Mouse (Mus musculus): Measurements from ENCODE around the gene Csrp1. TPM values are rescaled to one million over a fixed set of nuclear protein-coding genes. Genes with fewer than 3 reads are reported as not detected.

The Csrp1 gene
- polyA plus RNA-seq, 1 experiment from 2014 or later: 207 TPM

GRCm38 (mm10) chr1:135698451-135698921, 21.4 kb upstream of the Csrp1 start:
- Histone ChIP-seq H3K9me3 (peaks cover 3% of the 10 kb centered on the region; the same call in 1 of the 2 replicates), H3K36me3 (no peaks in the 10 kb centered on the region), H3K4me2 (peak overlapping the region; percentile 77), H3K27me3 (replicated peaks) (no peaks in the 10 kb centered on the region), H3K9ac (peak overlapping the region; percentile 74), H3K4me1 (peaks cover 32% of the 10 kb centered on the region), H3K27ac (replicated peaks) (no peak overlapping the region), H3K4me3 (peak overlapping the region; percentile 48)
- WGBS: 15% methylated on average over 11 of the region's 11 CpGs
- ATAC-seq (ENCODE audit: extremely low read depth, insufficient number of reproducible peaks, low FRiP score, low TSS enrichment): no peak

DNA sequence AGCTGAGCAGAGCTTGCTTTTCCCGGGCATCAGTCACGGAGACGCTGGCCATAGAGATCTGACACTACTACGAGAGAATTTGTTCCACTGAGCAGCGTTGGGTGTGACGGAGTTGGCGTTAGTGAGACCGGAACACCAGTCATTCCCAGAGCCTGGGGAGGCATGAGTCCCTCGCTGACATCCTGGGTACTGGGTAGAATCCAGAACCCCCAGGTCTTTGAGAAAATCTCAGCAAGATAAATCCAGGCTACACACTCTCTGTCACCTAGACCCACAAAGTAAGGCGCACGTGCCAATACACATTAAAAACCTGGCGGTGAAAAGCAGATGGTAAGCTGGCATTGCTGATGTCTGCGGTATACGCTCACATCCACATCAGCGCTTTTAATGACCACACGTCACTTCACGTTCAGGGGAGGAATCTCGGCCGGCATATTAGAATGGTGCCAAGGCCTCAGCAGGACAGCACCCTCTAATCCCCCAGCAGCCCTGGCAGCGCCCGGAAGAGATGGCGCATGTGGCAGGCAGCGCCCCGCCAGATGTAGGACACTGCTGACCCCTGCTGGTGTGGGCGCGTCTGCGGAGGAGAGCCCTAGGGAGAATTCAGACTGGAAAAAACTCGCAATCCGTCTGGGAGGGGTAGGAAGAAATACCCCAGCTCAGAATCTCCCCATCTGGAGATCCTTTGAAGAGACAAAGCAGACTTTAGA, 20.7 kb upstream of the Csrp1 start:
- H3K4me1 ChIP-seq: peaks cover 32% of the 10 kb centered on the region
- WGBS: 3% methylated on average over 29 of the region's 29 CpGs
- peaks cover 3% of the 10 kb centered on the region; the same call in 1 of the 2 replicates for H3K9me3 ChIP-seq
- H3K9ac ChIP-seq: peak overlapping the region; percentile 74
- H3K4me3 ChIP-seq: peak overlapping the region; percentile 48
- H3K36me3 ChIP-seq: no peaks in the 10 kb centered on the region
- H3K27ac ChIP-seq (replicated peaks): 0 out of 2 replicates have a peak overlapping the region, but pooled peaks have one; percentile 9
- no peaks in the 10 kb centered on the region for H3K27me3 ChIP-seq (replicated peaks)
- ATAC-seq (ENCODE audit: extremely low read depth, insufficient number of reproducible peaks, low FRiP score, low TSS enrichment): 0 out of 2 replicates have a peak, but pooled peaks have one; percentile 29
- peak overlapping the region; percentile 77 for H3K4me2 ChIP-seq

DNA sequence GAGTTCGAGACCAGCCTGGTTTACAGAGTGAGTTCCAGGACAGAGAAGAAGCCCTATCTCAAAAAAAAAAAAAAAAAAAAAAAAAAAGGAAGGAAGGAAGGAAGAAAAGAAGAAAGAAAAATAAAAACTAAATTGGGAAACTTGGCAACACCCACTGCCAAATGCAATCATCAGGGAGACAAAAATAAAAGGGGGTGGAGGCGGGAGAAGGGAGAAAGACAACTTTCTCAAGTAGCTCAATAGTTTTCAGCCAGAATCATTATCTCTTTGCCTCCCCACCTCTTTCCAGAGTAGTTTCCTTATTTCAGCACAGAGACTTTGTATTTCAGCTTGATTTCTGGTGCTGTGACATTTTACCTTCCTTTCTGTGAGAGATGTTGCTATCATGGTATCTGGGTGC, 20.0 kb upstream of the Csrp1 start:
- H3K9me3 ChIP-seq: peaks cover 3% of the 10 kb centered on the region; the same call in 1 of the 2 replicates
- peak overlapping the region; percentile 74 for H3K9ac ChIP-seq
- 37% methylated on average over 2 of the region's 2 CpGs for WGBS
- H3K27me3 ChIP-seq (replicated peaks): no peaks in the 10 kb centered on the region
- no peak for ATAC-seq (ENCODE audit: extremely low read depth, insufficient number of reproducible peaks, low FRiP score, low TSS enrichment)
- peaks cover 32% of the 10 kb centered on the region for H3K4me1 ChIP-seq
- 0 out of 2 replicates have a peak overlapping the region, but pooled peaks have one; percentile 48 for H3K4me3 ChIP-seq
- peak overlapping the region; percentile 77 for H3K4me2 ChIP-seq
- no peaks in the 10 kb centered on the region for H3K36me3 ChIP-seq
- H3K27ac ChIP-seq (replicated peaks): no peak overlapping the region

GRCm38 (mm10) chr1:135700605-135701004, 19.3 kb upstream of the Csrp1 start:
- Histone ChIP-seq H3K27me3 (replicated peaks) (no peaks in the 10 kb centered on the region), H3K27ac (replicated peaks) (no peak overlapping the region), H3K4me1 (peaks cover 32% of the 10 kb centered on the region), H3K9me3 (peaks cover 3% of the 10 kb centered on the region; the same call in 1 of the 2 replicates), H3K36me3 (no peaks in the 10 kb centered on the region), H3K9ac (no peak overlapping the region), H3K4me3 (no peak overlapping the region), H3K4me2 (no peak overlapping the region)
- WGBS: 2% methylated on average over 7 of the region's 7 CpGs
- no peak for ATAC-seq (ENCODE audit: extremely low read depth, insufficient number of reproducible peaks, low FRiP score, low TSS enrichment)

- 35% methylated on average over 3 of the region's 3 CpGs for WGBS
- no peak for ATAC-seq (ENCODE audit: extremely low read depth, insufficient number of reproducible peaks, low FRiP score, low TSS enrichment)
These were observed 18.5 kb upstream of the Csrp1 start for GRCm38 (mm10) chr1:135701314-135701713.

GRCm38 (mm10) chr1:135702722-135703121, 17.1 kb upstream of the Csrp1 start:
- no peak overlapping the region for H3K27ac ChIP-seq (replicated peaks)
- H3K4me3 ChIP-seq: no peak overlapping the region
- H3K36me3 ChIP-seq: no peaks in the 10 kb centered on the region
- no peak for ATAC-seq (ENCODE audit: extremely low read depth, insufficient number of reproducible peaks, low FRiP score, low TSS enrichment)
- no peaks in the 10 kb centered on the region for H3K9me3 ChIP-seq
- H3K9ac ChIP-seq: no peak overlapping the region
- no peak overlapping the region for H3K4me2 ChIP-seq
- peaks cover 26% of the 10 kb centered on the region for H3K4me1 ChIP-seq
- H3K27me3 ChIP-seq (replicated peaks): no peaks in the 10 kb centered on the region
- 53% methylated on average over 2 of the region's 2 CpGs for WGBS

More at GRCm38 (mm10) chr1:135701314-135701713, 18.5 kb upstream of the Csrp1 start:
- H3K4me1 ChIP-seq: peaks cover 32% of the 10 kb centered on the region
- no peaks in the 10 kb centered on the region for H3K27me3 ChIP-seq (replicated peaks)
- H3K9me3 ChIP-seq: peaks cover 3% of the 10 kb centered on the region; the same call in 1 of the 2 replicates
- no peak overlapping the region for H3K9ac ChIP-seq
- H3K4me2 ChIP-seq: no peak overlapping the region
- no peak overlapping the region for H3K4me3 ChIP-seq
- H3K27ac ChIP-seq (replicated peaks): no peak overlapping the region
- H3K36me3 ChIP-seq: no peaks in the 10 kb centered on the region

DNA sequence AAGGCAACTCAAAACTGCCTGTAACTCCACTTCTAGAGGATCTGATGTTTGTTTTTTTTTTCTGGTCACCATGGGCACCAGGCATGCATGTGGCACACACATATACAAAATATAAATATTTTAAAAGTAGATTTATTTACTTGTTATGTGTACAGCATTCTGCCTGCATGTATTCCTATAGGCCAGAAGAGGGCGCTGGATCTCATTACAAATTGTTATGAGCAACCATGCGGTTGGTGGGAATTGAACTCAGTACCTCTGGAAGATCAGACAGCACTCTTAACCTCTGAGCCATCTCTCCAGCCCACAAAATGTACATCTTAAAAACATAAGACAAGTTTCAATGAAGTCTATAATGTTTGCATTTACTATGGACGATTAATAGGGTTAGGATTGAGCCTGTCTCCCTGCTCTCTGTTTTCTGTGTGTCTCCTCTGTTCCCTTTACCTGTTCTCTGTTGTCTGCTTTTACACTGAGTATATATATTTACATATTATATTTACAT, 15.5 kb upstream of the Csrp1 start:
- WGBS: 55% methylated on average over 3 of the region's 3 CpGs

GRCm38 (mm10) chr1:135708369-135708768, 11.5 kb upstream of the Csrp1 start:
- Histone ChIP-seq H3K4me3 (0 out of 2 replicates have a peak overlapping the region, but pooled peaks have one; percentile 6), H3K9ac (no peak overlapping the region), H3K27ac (replicated peaks) (no peak overlapping the region), H3K9me3 (no peaks in the 10 kb centered on the region), H3K36me3 (no peaks in the 10 kb centered on the region), H3K27me3 (replicated peaks) (no peaks in the 10 kb centered on the region), H3K4me1 (peaks cover 9% of the 10 kb centered on the region), H3K4me2 (peak overlapping the region; percentile 46)
- ATAC-seq (ENCODE audit: extremely low read depth, insufficient number of reproducible peaks, low FRiP score, low TSS enrichment): no peak
- 53% methylated on average over 4 of the region's 4 CpGs for WGBS

More for the DNA sequence above, 15.5 kb upstream of the Csrp1 start:
- H3K36me3 ChIP-seq: no peaks in the 10 kb centered on the region
- no peak overlapping the region for H3K27ac ChIP-seq (replicated peaks)
- H3K4me1 ChIP-seq: peaks cover 10% of the 10 kb centered on the region
- no peaks in the 10 kb centered on the region for H3K27me3 ChIP-seq (replicated peaks)
- no peak for ATAC-seq (ENCODE audit: extremely low read depth, insufficient number of reproducible peaks, low FRiP score, low TSS enrichment)
- no peak overlapping the region for H3K4me3 ChIP-seq
- H3K4me2 ChIP-seq: no peak overlapping the region
- H3K9me3 ChIP-seq: no peaks in the 10 kb centered on the region
- no peak overlapping the region for H3K9ac ChIP-seq

GRCm38 (mm10) chr1:135711126-135711525, 8.7 kb upstream of the Csrp1 start:
- 0 out of 2 replicates have a peak, but pooled peaks have one; percentile 27 for ATAC-seq (ENCODE audit: extremely low read depth, insufficient number of reproducible peaks, low FRiP score, low TSS enrichment)
- peak overlapping the region; percentile 49 for H3K27ac ChIP-seq (replicated peaks)
- H3K36me3 ChIP-seq: no peaks in the 10 kb centered on the region
- H3K4me1 ChIP-seq: peaks cover 25% of the 10 kb centered on the region
- H3K4me3 ChIP-seq: no peak overlapping the region
- 0 out of 2 replicates have a peak overlapping the region, but pooled peaks have one; percentile 16 for H3K4me2 ChIP-seq
- WGBS: 16% methylated on average over 7 of the region's 7 CpGs
- H3K9me3 ChIP-seq: no peaks in the 10 kb centered on the region
- no peaks in the 10 kb centered on the region for H3K27me3 ChIP-seq (replicated peaks)
- H3K9ac ChIP-seq: no peak overlapping the region

GRCm38 (mm10) chr1:135714028-135714815, 5.6 kb upstream of the Csrp1 start:
- Histone ChIP-seq H3K36me3 (no peaks in the 10 kb centered on the region), H3K4me3 (no peak overlapping the region), H3K9me3 (no peaks in the 10 kb centered on the region), H3K4me2 (no peak overlapping the region), H3K27me3 (replicated peaks) (no peaks in the 10 kb centered on the region), H3K27ac (replicated peaks) (peak overlapping the region; percentile 88), H3K9ac (peak overlapping the region; percentile 19; the same call in 1 of the 2 replicates), H3K4me1 (peaks cover 25% of the 10 kb centered on the region)
- ATAC-seq (ENCODE audit: extremely low read depth, insufficient number of reproducible peaks, low FRiP score, low TSS enrichment): no peak
- 56% methylated on average over 9 of the region's 9 CpGs for WGBS
